Mouse (Mus musculus) intestine, embryonic 14.5 days (tissue): ENCODE results near the gene Slc39a7. TPM values are rescaled to one million over a fixed set of nuclear protein-coding genes. Genes with fewer than 3 reads are reported as not detected.

Source experiments
- ATAC-seq: fragments of 200-750 bp; cut with Nextera tagmentation; replicated peaks from 2 replicates; pipeline ENCODE4 v1.8.0; 2017; ENCODE audit warnings: low read depth, moderate number of reproducible peaks, moderate TSS enrichment, moderate library complexity; ENCODE audit not compliant: low FRiP score, low TSS enrichment
- DNase-seq: peaks from one replicate; pipeline ENCODE4 v3.0.0-alpha.2; 2018; ENCODE audit warnings: low spot score
- H3K27ac ChIP-seq: fragments of 300-500 bp; sonication (generic); 2 replicates; pipeline ENCODE4 v1.5.1; 2014; ENCODE audit warnings: low read depth, mild to moderate bottlenecking, control low read depth
- H3K27me3 ChIP-seq: fragments of 300-500 bp; sonication (generic); replicated peaks from 2 replicates; pipeline ENCODE4 v1.6.1; 2014; ENCODE audit warnings: low read length, control low read depth; ENCODE audit not compliant: control insufficient read depth, insufficient read depth
- H3K36me3 ChIP-seq: fragments of 300-500 bp; sonication (generic); 2 replicates; pipeline ENCODE4 v1.6.1; 2014; ENCODE audit warnings: low read length, control low read depth; ENCODE audit not compliant: control insufficient read depth, insufficient read depth
- H3K4me1 ChIP-seq: fragments of 300-500 bp; sonication (generic); replicated peaks from 2 replicates; pipeline ENCODE4 v1.6.1; 2014; ENCODE audit warnings: low read length, control low read depth, mixed read lengths; ENCODE audit not compliant: control insufficient read depth, insufficient read depth
- H3K4me2 ChIP-seq: fragments of 300-500 bp; sonication (generic); 2 replicates; pipeline ENCODE4 v1.6.1; 2014; ENCODE audit warnings: low read length
- H3K4me3 ChIP-seq: fragments of 300-500 bp; sonication (generic); 2 replicates; pipeline ENCODE4 v1.5.1; 2014; ENCODE audit warnings: low read depth, low read length, control low read depth, mixed read lengths
- H3K9ac ChIP-seq: fragments of 300-500 bp; sonication (generic); 2 replicates; pipeline ENCODE4 v1.6.1; 2014; ENCODE audit warnings: mild to moderate bottlenecking, low read length
- H3K9me3 ChIP-seq: fragments of 300-500 bp; sonication (generic); 2 replicates; pipeline ENCODE4 v1.6.1; 2016; ENCODE audit warnings: low read length, control low read depth; ENCODE audit not compliant: control insufficient read depth
- WGBS: fragments of 180-500 bp; shearing (Covaris S2); extraction: QIAGEN DNeasy Blood & Tissue Kit; methylation state at CpG from one replicate; pipeline ENCODE4 v1.1.7; 2014; 5-methylcytosine and 5-hydroxymethylcytosine counted together
- polyA plus RNA-seq: library from polyadenylated mRNA; unstranded; fragments of >200 nt; fragmentation: Nextera tagmentation; extraction: Ambion mirVana; gene quantifications from 2 replicates; pipeline ENCODE4 v1.2.1, GENCODE M21; 2014

The Slc39a7 gene
- polyA plus RNA-seq, 1 experiment from 2014 or later: 89.5 TPM

DNA sequence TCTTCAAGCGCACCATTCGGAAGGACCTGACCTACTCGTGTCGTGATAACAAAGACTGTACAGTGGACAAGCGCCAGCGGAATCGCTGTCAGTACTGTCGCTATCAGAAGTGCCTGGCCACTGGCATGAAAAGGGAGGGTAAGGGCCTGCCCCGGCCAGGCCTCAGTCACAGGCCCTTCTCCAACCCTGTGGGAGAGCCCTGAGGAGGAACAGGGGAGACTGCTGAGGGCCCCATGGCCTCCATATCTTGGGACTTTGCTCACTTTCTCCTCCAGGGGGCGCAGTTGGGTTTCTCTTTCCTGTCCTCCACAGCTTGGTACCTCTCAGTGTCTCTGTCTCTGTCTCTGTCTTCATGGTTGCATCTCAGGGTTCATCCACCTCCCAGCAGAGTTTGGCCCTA, 2.6 kb upstream of the Slc39a7 start:
- H3K27me3 ChIP-seq: peaks cover 2% of the 10 kb centered on the region; the same call in 1 of the 2 replicates
- H3K27ac ChIP-seq: no peak overlapping the region
- ATAC-seq (no peak), DNase-seq (peak; percentile 81)
- H3K9me3 ChIP-seq: no peaks in the 10 kb centered on the region
- H3K4me1 ChIP-seq: peaks cover 28% of the 10 kb centered on the region
- H3K4me3 ChIP-seq: no peak overlapping the region
- no peak overlapping the region for H3K9ac ChIP-seq
- peaks cover 57% of the 10 kb centered on the region for H3K36me3 ChIP-seq
- 76% methylated on average over 10 of the region's 10 CpGs for WGBS
- no peak overlapping the region for H3K4me2 ChIP-seq

DNA sequence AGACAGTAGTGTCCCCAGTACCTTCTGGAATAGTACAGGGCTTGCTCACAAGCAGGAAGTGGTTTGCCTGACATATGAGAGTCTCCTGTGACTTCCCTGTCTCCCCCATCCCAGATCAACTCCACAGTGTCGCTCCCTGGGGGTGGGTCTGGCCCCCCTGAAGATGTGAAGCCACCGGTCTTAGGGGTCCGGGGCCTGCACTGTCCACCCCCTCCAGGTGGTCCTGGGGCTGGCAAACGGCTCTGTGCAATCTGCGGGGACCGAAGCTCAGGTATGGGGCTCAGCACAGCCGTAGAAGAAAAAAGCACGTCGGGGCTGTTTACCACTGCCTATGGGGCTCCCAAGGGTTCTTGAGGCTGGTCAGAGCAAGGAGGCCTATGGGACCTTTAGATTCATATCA, 2.0 kb upstream of the Slc39a7 start:
- 0 out of 2 replicates have a peak overlapping the region, but pooled peaks have one; percentile 93 for H3K9ac ChIP-seq
- H3K9me3 ChIP-seq: no peaks in the 10 kb centered on the region
- H3K36me3 ChIP-seq: peaks cover 63% of the 10 kb centered on the region
- H3K27ac ChIP-seq: no peak overlapping the region
- peak overlapping the region; percentile 64; the same call in 1 of the 2 replicates for H3K4me2 ChIP-seq
- ATAC-seq (no peak), DNase-seq (no peak)
- 91% methylated on average over 9 of the region's 9 CpGs for WGBS
- H3K27me3 ChIP-seq: 0 out of 2 replicates have a peak, but pooled peaks cover 2% of the 10 kb centered on the region
- no peak overlapping the region for H3K4me3 ChIP-seq
- H3K4me1 ChIP-seq: peaks cover 29% of the 10 kb centered on the region

DNA sequence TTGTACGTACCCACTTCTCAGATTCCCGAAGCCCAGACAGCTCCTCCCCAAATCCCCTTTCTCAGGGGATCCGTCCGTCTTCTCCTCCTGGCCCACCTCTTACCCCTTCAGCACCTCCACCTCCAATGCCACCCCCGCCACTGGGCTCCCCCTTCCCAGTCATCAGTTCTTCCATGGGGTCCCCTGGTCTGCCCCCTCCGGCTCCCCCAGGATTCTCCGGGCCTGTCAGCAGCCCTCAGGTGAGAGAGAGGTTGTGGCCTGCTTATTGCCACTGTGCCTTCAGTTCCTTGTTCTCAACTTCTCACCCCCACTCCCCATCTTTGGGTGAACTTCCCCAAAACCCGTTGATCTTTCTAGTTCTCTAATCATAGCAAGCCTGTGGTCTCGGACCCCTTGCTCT, 1.3 kb upstream of the Slc39a7 start:
- 65% methylated on average over 9 of the region's 9 CpGs for WGBS
- Histone ChIP-seq H3K4me1 (peaks cover 34% of the 10 kb centered on the region), H3K4me3 (peak overlapping the region; percentile 96), H3K27ac (no peak overlapping the region), H3K27me3 (no peaks in the 10 kb centered on the region), H3K4me2 (peak overlapping the region; percentile 64), H3K9me3 (no peaks in the 10 kb centered on the region), H3K9ac (peak overlapping the region; percentile 93), H3K36me3 (peaks cover 63% of the 10 kb centered on the region)
- no peak for DNase-seq
- no peak for ATAC-seq

DNA sequence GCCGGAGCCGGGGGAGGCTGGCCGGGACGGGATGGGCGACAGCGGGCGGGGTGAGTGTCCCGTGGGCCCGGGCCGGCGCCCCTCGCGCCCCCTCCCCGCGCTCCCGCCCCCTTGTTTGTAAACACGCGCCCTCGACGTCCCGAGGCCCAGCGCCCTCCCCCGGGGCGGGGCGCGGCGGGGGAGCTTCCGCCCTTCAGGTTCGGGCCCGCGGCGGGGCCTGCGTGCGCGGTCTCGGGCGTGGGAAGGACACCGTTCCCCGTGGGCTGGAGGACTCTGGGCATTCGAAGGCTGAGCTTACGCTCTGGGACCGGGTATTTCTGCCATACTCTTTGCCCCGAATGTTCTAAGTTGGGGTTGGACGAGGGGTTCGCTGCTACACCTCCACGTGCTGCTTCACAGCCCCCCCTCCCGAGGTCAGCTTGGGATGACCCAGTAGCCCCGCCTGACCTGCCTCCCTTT, 721 bp upstream of the Slc39a7 start:
- peaks cover 36% of the 10 kb centered on the region for H3K4me1 ChIP-seq
- DNase-seq: peak; percentile 69
- H3K4me3 ChIP-seq: peak overlapping the region; percentile 96
- H3K9me3 ChIP-seq: no peaks in the 10 kb centered on the region
- peaks cover 57% of the 10 kb centered on the region for H3K36me3 ChIP-seq
- H3K27ac ChIP-seq: peak overlapping the region; percentile 93
- peak overlapping the region; percentile 64 for H3K4me2 ChIP-seq
- peak overlapping the region; percentile 93 for H3K9ac ChIP-seq
- peak; percentile 11; the same call in 1 of the 2 replicates for ATAC-seq
- no peaks in the 10 kb centered on the region for H3K27me3 ChIP-seq
- WGBS: under 1% methylated on average over 43 of the region's 48 CpGs

DNA sequence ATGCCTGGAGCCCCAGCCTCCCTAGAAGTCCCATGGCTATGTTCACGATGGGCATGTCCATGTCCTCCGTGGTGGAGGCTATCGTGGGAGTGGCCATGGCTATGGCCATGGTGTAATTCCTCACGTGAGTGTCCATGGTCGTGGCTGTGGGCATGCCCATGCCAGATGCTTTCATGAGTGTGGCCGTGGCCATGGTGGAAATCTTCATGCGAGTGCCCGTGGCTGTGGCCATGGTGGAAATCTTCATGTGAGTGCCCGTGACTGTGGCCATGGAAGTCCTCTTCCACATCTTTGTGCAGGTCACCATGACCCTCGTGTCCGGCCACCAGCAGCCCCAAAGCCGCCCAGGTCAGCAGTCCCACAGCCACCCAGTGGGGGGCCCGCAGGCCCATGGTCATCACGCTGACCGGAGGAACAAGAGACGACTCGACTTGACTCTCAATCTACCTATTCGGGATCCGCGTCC, 588 bp downstream of the Slc39a7 start:
- Histone ChIP-seq H3K36me3 (peaks cover 44% of the 10 kb centered on the region), H3K4me1 (peaks cover 49% of the 10 kb centered on the region), H3K4me2 (peak overlapping the region; percentile 82), H3K27ac (peak overlapping the region; percentile 87), H3K9me3 (no peaks in the 10 kb centered on the region), H3K4me3 (peak overlapping the region; percentile 96), H3K27me3 (no peaks in the 10 kb centered on the region), H3K9ac (peak overlapping the region; percentile 93)
- DNase-seq (no peak), ATAC-seq (no peak)
- WGBS: 3% methylated on average over 20 of the region's 20 CpGs

DNA sequence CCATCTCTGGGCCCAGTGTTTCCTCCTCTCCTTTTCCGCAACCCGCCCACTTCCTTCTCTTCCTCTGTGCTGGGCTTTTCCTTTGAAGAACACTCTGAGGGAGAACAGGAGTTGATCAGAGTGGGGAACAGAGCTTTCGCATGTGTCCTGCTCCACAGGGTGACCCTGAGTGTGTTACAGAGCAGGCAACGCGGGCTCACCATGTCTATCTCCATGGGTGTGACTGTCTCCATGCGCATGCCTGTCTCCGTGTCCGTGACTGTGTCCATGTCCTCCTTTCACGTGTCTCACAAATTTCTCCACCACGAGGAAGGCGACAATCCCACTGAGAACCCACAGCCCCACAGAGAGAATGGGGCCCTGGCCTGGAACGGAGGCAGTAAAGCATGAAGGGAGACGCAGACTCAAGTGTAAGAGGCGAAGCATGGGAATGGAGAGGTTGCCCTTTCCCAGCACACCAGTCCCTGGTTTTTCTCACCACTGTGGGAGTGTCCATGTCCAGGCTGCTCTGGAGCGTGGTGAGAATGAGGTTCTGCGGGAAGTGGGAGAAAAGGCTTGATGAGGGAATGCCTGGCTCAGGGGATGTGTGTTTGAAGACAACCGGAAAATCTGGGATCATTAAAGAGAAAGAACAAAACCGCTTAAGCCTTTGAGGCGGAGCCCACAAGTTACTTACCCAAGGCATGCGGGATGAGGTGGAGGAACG, 1.4 kb downstream of the Slc39a7 start:
- H3K4me1 ChIP-seq: peaks cover 56% of the 10 kb centered on the region

DNA sequence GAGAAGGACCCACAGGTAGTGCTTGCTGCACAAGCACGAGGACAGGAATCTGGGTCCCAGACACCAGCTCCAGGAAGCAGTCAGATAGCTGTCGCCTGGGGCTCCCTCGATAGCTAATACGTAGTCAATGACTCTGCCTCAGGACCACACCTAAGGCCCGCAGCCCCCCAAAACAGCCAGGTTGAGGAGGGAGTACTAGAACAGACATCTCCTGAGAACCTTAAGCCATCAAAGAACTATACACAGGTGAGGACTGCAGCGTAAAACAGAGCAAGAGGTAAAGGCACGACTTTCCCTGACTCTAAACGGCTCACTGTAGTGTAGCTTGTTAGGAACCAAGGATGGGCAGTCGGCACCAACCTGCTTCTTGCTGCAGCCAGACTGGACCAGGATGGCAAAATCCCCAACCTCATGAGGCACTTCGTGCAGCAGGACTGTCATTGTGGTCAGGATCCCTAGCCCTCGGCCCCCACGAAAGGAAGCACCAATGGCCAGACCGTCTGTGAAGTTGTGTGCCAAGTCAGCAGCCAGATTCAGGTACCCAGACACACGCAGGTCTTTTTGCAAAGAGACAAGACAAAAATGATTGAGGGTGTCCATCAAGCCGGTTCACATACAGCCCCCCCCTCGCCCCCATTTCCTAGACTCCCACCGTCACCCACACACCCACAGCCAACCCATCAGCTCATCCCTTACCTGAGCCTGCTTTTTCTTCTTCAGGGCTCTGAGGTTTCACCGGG, 2.2 kb downstream of the Slc39a7 start:
- Histone ChIP-seq H3K27me3 (no peaks in the 10 kb centered on the region), H3K4me3 (no peak overlapping the region), H3K36me3 (peaks cover 28% of the 10 kb centered on the region), H3K9me3 (no peaks in the 10 kb centered on the region), H3K27ac (no peak overlapping the region), H3K4me2 (peak overlapping the region; percentile 82; the same call in 1 of the 2 replicates), H3K4me1 (peaks cover 56% of the 10 kb centered on the region), H3K9ac (0 out of 2 replicates have a peak overlapping the region, but pooled peaks have one; percentile 8)
- WGBS: 87% methylated on average over 18 of the region's 18 CpGs
- no peak for ATAC-seq
- DNase-seq: no peak

More for the DNA sequence above, 1.4 kb downstream of the Slc39a7 start:
- peak overlapping the region; percentile 96 for H3K4me3 ChIP-seq
- no peak for ATAC-seq
- peaks cover 35% of the 10 kb centered on the region for H3K36me3 ChIP-seq
- no peak overlapping the region for H3K27ac ChIP-seq
- no peak for DNase-seq
- no peaks in the 10 kb centered on the region for H3K27me3 ChIP-seq
- H3K9me3 ChIP-seq: no peaks in the 10 kb centered on the region
- peak overlapping the region; percentile 82 for H3K4me2 ChIP-seq
- WGBS: 68% methylated on average over 21 of the region's 21 CpGs
- peak overlapping the region; percentile 93 for H3K9ac ChIP-seq

DNA sequence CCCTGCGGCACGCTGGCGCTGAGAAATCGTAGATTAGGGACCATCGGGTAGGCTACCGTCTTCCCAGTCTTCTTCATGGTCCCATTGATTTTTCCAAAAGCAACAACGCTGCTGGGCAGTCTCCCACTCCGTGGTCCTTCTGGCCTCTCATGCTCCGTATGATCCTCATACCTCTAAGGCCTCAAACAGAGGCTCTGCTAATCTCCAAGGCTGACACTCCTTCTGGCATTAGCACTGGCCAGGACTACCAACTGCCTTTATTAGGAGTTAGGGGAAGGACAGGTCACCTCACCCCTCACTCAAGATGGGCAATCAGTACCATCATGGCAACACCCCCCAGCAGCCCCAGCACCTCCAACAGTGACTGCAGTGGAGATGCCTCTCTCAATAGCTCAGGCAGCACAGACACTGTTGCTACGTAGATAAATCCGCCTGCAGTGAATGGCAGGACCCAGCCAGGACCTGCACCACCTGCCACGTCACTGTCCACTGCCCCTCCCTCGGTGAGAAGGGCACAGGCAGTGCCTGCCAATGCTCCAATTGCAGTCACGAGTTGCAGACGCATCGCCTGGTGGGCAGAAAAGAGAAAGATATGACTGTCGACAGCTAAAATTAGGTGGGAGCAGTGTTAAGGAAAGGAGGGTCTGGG, 2.9 kb downstream of the Slc39a7 start:
- H3K27me3 ChIP-seq: no peaks in the 10 kb centered on the region
- no peaks in the 10 kb centered on the region for H3K9me3 ChIP-seq
- 79% methylated on average over 17 of the region's 17 CpGs for WGBS
- no peak overlapping the region for H3K4me3 ChIP-seq
- H3K9ac ChIP-seq: no peak overlapping the region
- DNase-seq (no peak), ATAC-seq (no peak)
- H3K4me2 ChIP-seq: peak overlapping the region; percentile 71
- peak overlapping the region; percentile 66; the same call in 1 of the 2 replicates for H3K27ac ChIP-seq
- peaks cover 22% of the 10 kb centered on the region for H3K36me3 ChIP-seq
- H3K4me1 ChIP-seq: peaks cover 56% of the 10 kb centered on the region
